Mouse (Mus musculus) kidney, adult 2 months (tissue): ENCODE data around the gene Smyd3.

Experiments
- CTCF ChIP-seq: fragments of 200-500 bp; conservative IDR thresholded peaks from 2 replicates; pipeline ENCODE4 v1.5.1; 2011; ENCODE audit warnings: low read depth, mild to moderate bottlenecking, control low read depth, low read length, moderate library complexity, mixed read lengths; ENCODE audit not compliant: insufficient read depth, insufficient read length
- POLR2A ChIP-seq: fragments of 200-500 bp; IDR thresholded peaks from one replicate; pipeline ENCODE4 v1.6.1; 2011; ENCODE audit warnings: low read depth, low read length, control low read depth

DNA sequence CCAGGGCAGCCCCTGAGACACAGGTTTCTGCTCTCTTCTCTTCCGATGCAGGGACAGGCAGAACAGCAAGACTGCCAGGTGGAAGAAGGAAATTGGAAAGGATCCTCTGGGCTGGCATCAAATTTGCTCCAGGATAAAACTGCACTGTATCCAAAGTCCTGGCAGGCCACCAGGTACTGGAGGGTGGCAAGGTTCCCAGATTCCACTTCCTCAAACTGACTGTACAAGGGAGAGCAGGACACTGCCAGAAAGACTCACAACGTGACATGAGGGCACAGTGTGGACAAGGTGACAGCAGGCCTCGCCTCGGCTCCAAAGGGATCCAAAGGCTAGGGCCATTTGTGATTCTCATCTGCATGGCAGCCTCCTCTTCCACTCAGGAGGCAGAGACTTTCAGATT lies 505.6 kb downstream of the Smyd3 start:
- TF ChIP-seq CTCF, result no peak
- TF ChIP-seq POLR2A, result no peak
